Mouse (Mus musculus) CH12F3 (cell line): ENCODE measurements around the gene Magoh.

ENCODE experiments used
- in situ Hi-C: fragments of 300-500 bp; cut with MboI; formaldehyde crosslinking; loops from 2 replicates; pipeline ENCODE4 v1.14.3; 2020; ENCODE audit warnings: low sequenced_read_pairs

Gene Magoh

GRCm38 (mm10) chr4:107879254-107880050 lies at the start of gene Magoh:
Gene Magoh (plus strand): TSS chr4:107879755.
- in situ Hi-C loops: no loop called here

GRCm38 (mm10) chr4:107830189-107830588 lies 49.4 kb upstream of the Magoh start:
- in situ Hi-C loops: loop anchor here (25.0 kb wide), 1 partner anchor 393 kb away; the partner anchor contains the start of gene Glis1

DNA sequence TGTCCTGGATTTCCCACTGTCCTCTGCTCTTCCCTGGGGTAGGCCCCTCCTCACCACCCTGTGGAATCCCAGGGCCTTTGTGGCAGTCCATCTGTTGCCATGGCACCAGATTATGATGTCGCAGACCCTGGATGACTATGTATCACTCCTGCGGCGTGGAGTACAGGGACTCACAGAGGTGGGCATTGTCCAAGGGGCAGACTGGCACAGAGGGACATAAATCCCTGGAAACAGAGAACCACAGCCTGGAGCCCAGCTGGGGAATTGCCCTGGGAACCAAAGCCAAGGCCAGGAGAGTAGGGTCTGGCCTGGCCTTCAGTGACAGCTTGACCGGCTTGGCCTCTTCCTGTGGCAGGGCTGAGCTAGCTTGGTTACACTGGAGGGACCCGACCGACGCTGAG lies 48.7 kb upstream of the Magoh start:
- in situ Hi-C loops: loop anchor here (25.0 kb wide), 1 partner anchor 394 kb away; the partner anchor contains the start of gene Glis1

DNA sequence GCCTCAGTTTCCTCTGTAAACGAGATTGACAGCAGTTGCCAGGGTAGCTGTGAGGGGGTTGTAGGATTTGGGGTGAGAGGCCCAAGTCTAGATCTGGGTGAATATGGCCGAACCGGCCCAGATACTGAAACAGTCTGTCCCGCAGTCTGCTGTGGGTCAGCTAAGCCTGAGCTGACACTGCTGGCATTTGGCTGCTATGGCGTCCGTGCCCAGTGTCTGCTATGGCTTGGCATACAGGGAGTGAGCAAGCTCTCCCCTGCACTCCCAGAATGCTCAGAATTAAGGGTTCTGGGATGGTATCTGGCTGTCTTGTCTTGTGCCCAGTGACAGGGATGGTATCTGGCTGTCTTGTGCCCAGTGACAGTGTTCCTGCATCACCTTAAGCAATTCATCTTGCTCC lies 47.9 kb upstream of the Magoh start:
- in situ Hi-C loops: loop anchor here (25.0 kb wide), 1 partner anchor 394 kb away; the partner anchor contains the start of gene Glis1

- in situ Hi-C loops: loop anchor here (25.0 kb wide), 1 partner anchor 396 kb away; the partner anchor contains the start of gene Glis1
Measured at GRCm38 (mm10) chr4:107833525-107833924, 46.0 kb upstream of the Magoh start.

DNA sequence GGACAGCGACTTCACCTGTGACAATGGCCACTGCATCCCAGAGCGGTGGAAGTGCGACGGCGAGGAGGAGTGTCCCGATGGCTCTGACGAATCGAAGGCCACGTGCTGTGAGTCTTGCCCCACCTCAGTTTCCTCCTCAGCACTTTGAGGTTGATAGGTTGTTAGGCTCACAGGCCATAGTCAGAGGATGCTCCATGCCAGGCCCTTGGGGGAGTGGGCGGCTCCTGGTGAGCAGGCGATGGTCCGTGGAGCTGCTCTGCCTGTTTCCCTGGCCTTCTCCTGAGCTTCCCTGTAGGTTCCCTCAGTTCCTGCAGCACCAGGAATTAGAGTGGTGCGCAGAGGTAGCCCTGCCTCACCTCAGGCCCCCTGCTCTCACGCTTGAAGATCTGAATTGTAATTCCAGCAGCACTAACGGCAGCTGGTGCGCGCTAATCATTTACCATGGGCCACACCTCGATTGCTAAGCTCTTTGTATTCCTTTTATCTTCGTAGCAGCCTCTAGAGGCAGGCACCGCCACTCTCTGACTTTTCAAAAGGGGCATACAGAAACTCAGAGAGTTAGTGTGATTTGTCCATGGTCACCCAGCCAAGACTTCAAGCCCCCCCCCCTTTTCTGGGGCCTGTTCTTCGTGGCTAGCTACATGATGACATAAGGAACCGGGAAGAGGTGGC lies 44.8 kb upstream of the Magoh start:
- in situ Hi-C loops: loop anchor here (25.0 kb wide), 1 partner anchor 397 kb away; the partner anchor contains the start of gene Glis1

- in situ Hi-C loops: loop anchor here (25.0 kb wide), 1 partner anchor 398 kb away; the partner anchor contains the start of gene Glis1
Measured at GRCm38 (mm10) chr4:107835508-107835909, 44.0 kb upstream of the Magoh start.

GRCm38 (mm10) chr4:107836758-107837157 lies 42.8 kb upstream of the Magoh start:
- in situ Hi-C loops: loop anchor here (25.0 kb wide), 1 partner anchor 399 kb away; the partner anchor contains the start of gene Glis1

GRCm38 (mm10) chr4:107837910-107838309 lies 41.6 kb upstream of the Magoh start:
- in situ Hi-C loops: loop anchor here (25.0 kb wide), 1 partner anchor 401 kb away; the partner anchor contains the start of gene Glis1

GRCm38 (mm10) chr4:107843687-107844086 lies 35.9 kb upstream of the Magoh start:
- in situ Hi-C loops: loop anchor here (5.0 to 25.0 kb wide), 2 partner anchors 101 to 406 kb away; partner anchors contain the start of gene Glis1

DNA sequence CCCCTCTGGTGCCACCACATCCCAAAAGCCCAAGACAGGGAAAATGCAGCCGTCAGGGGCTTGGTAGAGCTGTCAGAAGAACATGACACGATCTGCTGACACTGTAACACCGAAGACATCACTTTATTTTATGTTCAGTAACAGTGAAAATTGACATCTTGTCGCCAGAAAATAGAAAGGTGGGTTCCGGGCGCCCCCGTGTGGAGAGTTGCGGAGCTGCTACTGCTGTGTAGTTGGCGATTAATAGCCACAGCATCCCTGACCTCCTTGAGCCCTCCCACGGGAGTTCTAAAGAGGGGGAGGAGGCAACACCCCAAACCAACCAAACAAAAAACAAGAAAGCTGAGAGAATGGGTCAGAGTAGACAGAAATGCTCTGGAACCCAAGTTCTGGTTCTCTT lies 34.6 kb upstream of the Magoh start:
- in situ Hi-C loops: loop anchor here (5.0 to 25.0 kb wide), 2 partner anchors 103 to 408 kb away; partner anchors contain the start of gene Glis1

DNA sequence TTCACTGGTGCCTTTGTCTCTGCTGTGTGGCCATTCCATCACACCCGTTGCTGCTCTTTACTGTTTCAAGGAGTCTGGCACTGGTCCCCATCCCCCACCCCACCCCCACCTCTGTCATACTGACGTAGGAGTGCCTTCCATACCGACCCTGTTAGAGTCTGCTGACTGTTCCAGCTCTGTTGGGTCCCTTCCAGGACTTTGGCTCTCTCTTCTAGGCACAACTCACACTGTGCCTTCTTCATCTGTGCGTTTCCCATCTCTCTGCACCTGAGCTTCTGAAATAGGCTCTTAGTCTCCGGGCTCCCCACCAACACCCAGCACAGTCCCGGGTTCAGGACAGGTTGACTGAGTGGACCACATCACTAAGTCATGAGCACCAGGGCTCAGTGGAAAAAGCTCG lies 32.8 kb upstream of the Magoh start:
- in situ Hi-C loops: loop anchor here (25.0 kb wide), 1 partner anchor 409 kb away; the partner anchor contains the start of gene Glis1

- in situ Hi-C loops: loop anchor here (25.0 kb wide), 1 partner anchor 411 kb away; the partner anchor contains the start of gene Glis1
Measured at GRCm38 (mm10) chr4:107848546-107848945, 31.0 kb upstream of the Magoh start.

GRCm38 (mm10) chr4:107849621-107850020 lies 29.9 kb upstream of the Magoh start:
- in situ Hi-C loops: loop anchor here (25.0 kb wide), 1 partner anchor 412 kb away; the partner anchor contains the start of gene Glis1

- in situ Hi-C loops: no loop called here
Measured at GRCm38 (mm10) chr4:107850091-107850490, 29.5 kb upstream of the Magoh start.

- in situ Hi-C loops: no loop called here
Measured at GRCm38 (mm10) chr4:107853333-107853732, 26.2 kb upstream of the Magoh start.

- in situ Hi-C loops: no loop called here
Measured at GRCm38 (mm10) chr4:107853836-107854235, 25.7 kb upstream of the Magoh start.

DNA sequence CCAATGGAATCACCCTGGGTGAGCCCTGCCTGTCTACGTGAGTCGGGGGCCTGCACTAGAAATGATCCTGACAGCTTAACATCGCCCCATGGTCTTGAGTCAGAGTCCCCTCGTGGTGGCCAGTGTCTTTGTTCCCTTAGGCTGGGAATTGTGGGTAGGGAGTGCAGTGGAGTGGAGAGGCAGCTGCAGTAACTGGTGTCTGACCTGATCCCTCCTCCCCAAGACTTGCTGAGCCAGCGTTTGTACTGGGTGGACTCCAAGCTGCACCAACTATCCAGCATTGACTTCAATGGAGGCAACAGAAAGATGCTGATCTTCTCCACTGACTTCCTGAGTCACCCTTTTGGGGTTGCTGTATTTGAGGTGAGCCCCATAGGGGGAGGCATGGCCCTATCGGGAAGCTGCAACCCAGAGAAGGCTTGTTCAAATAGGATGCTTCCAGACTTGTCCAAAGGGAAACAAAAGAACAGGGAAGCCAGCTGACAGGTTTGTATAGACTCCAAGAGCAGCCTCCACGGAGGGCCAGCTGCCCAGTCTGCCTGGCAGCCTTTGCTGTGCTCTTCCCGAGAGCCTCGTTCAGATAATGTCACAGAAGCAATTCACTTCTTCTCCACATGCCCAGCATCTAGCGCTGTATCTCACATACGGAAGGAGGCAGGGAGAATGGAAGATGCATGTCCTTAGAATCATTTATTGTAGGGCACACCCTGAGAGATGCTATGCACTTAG lies 22.4 kb upstream of the Magoh start:
- in situ Hi-C loops: no loop called here

GRCm38 (mm10) chr4:107858995-107859394 lies 20.6 kb upstream of the Magoh start:
- in situ Hi-C loops: no loop called here

- in situ Hi-C loops: no loop called here
Measured at GRCm38 (mm10) chr4:107864866-107865265, 14.7 kb upstream of the Magoh start.
